Mouse (Mus musculus) small intestine, adult 2 months (tissue): ENCODE measurements around the gene Pafah1b1. TPM values are rescaled to one million over a fixed set of nuclear protein-coding genes. Genes with fewer than 3 reads are reported as not detected.

Experiments
- H3K27ac ChIP-seq: fragments of 200-500 bp; 2 replicates; pipeline ENCODE4 v1.5.1; 2012; ENCODE audit warnings: low read depth, low read length, control low read depth, inconsistent platforms; ENCODE audit not compliant: insufficient read depth
- H3K27me3 ChIP-seq: fragments of 200-500 bp; 2 replicates; pipeline ENCODE4 v1.6.1; 2012; ENCODE audit warnings: mild to moderate bottlenecking, moderate library complexity, low read length, inconsistent platforms; ENCODE audit not compliant: control insufficient read depth, insufficient read depth
- H3K36me3 ChIP-seq: fragments of 200-500 bp; 2 replicates; pipeline ENCODE4 v1.6.1; 2012; ENCODE audit warnings: mild to moderate bottlenecking, low read length, control low read depth, inconsistent platforms; ENCODE audit not compliant: control insufficient read depth, insufficient read depth
- H3K4me1 ChIP-seq: fragments of 200-500 bp; 2 replicates; pipeline ENCODE4 v1.6.1; 2012; ENCODE audit warnings: low read length, inconsistent platforms, mixed read lengths; ENCODE audit not compliant: control insufficient read depth, insufficient read depth, insufficient read length
- H3K4me3 ChIP-seq: fragments of 200-500 bp; 2 replicates; pipeline ENCODE4 v1.5.1; 2012; ENCODE audit warnings: low read depth, mild to moderate bottlenecking, control low read depth, inconsistent platforms, low read length, moderate library complexity
- CTCF ChIP-seq: fragments of 200-500 bp; IDR thresholded peaks from 2 replicates; pipeline ENCODE4 v1.5.1; 2012; ENCODE audit warnings: low read depth, mild to moderate bottlenecking, control low read depth, inconsistent platforms, low read length, moderate library complexity, mixed read lengths; ENCODE audit not compliant: insufficient replicate concordance, insufficient read length; ENCODE audit errors: extremely low read depth
- POLR2A ChIP-seq: fragments of 200-500 bp; IDR thresholded peaks from 2 replicates; pipeline ENCODE4 v1.6.1; 2012; ENCODE audit warnings: low read depth, mild to moderate bottlenecking, control low read depth, inconsistent platforms, low read length, moderate library complexity
- WGBS: fragments of 180-500 bp; shearing (Covaris S2); methylation state at CpG from one replicate; pipeline ENCODE4 v1.1.7; 2018; 5-methylcytosine and 5-hydroxymethylcytosine counted together
- polyA plus RNA-seq: library from polyadenylated mRNA; depleted of rRNA; stranded (reverse); fragments of >200 nt; gene quantifications from 2 replicates; pipeline ENCODE4 v1.2.3, GENCODE M21; 2012; rRNA removed

The Pafah1b1 gene
- polyA plus RNA-seq, 1 experiment = 9.6 TPM

- Histone ChIP-seq H3K27ac (peak overlapping the region; percentile 92), H3K36me3 (no peaks in the 10 kb centered on the region), H3K4me3 (peak overlapping the region; percentile 79), H3K27me3 (no peaks in the 10 kb centered on the region), H3K4me1 (peaks cover 14% of the 10 kb centered on the region)
- TF ChIP-seq CTCF (peak; percentile 51; the same call in 1 of the 2 replicates), POLR2A (peak; percentile 36; the same call in 1 of the 2 replicates)
- WGBS = under 1% methylated on average over 86 of the region's 86 CpGs
Observed at GRCm38 (mm10) chr11:74637971-74638790, 86.3 kb downstream of the Pafah1b1 start.

GRCm38 (mm10) chr11:74637486-74637885, 87.0 kb downstream of the Pafah1b1 start:
- peaks cover 14% of the 10 kb centered on the region for H3K4me1 ChIP-seq
- no peaks in the 10 kb centered on the region for H3K27me3 ChIP-seq
- H3K4me3 ChIP-seq = peak overlapping the region; percentile 79
- TF ChIP-seq POLR2A (no peak), CTCF (no peak)
- 25% methylated on average over 8 of the region's 8 CpGs for WGBS
- H3K27ac ChIP-seq = 0 out of 2 replicates have a peak overlapping the region, but pooled peaks have one; percentile 72
- H3K36me3 ChIP-seq = no peaks in the 10 kb centered on the region

- TF ChIP-seq CTCF (peak; percentile 81; the same call in 1 of the 2 replicates), POLR2A (no peak)
- peaks cover 9% of the 10 kb centered on the region for H3K4me1 ChIP-seq
- H3K36me3 ChIP-seq = no peaks in the 10 kb centered on the region
- H3K4me3 ChIP-seq = no peak overlapping the region
- H3K27ac ChIP-seq = no peak overlapping the region
- WGBS = 69% methylated on average over 5 of the region's 5 CpGs
- H3K27me3 ChIP-seq = no peaks in the 10 kb centered on the region
Observed at GRCm38 (mm10) chr11:74634490-74635275, 89.8 kb downstream of the Pafah1b1 start.

- Histone ChIP-seq H3K27ac (no peak overlapping the region), H3K4me1 (no peaks in the 10 kb centered on the region; the same call in 1 of the 2 replicates), H3K4me3 (no peak overlapping the region), H3K27me3 (no peaks in the 10 kb centered on the region), H3K36me3 (no peaks in the 10 kb centered on the region)
- 79% methylated on average over 7 of the region's 7 CpGs for WGBS
- TF ChIP-seq CTCF (no peak), POLR2A (no peak)
Observed at GRCm38 (mm10) chr11:74631880-74632789, 92.3 kb downstream of the Pafah1b1 start.

GRCm38 (mm10) chr11:74627481-74627880, 97.0 kb downstream of the Pafah1b1 start:
- H3K36me3 ChIP-seq = no peaks in the 10 kb centered on the region
- no peak overlapping the region for H3K27ac ChIP-seq
- no peak overlapping the region for H3K4me3 ChIP-seq
- whole genome bisulfite sequencing = 76% methylated on average over 3 of the region's 3 CpGs
- TF ChIP-seq CTCF (no peak), POLR2A (no peak)
- H3K27me3 ChIP-seq = no peaks in the 10 kb centered on the region
- H3K4me1 ChIP-seq = peaks cover 12% of the 10 kb centered on the region; the same call in 1 of the 2 replicates

- H3K4me3 ChIP-seq = no peak overlapping the region
- H3K27ac ChIP-seq = no peak overlapping the region
- H3K36me3 ChIP-seq = no peaks in the 10 kb centered on the region
- H3K27me3 ChIP-seq = 0 out of 2 replicates have a peak, but pooled peaks cover under 1% of the 10 kb centered on the region
- H3K4me1 ChIP-seq = peaks cover 12% of the 10 kb centered on the region; the same call in 1 of the 2 replicates
- TF ChIP-seq POLR2A (no peak), CTCF (no peak)
Observed at GRCm38 (mm10) chr11:74625333-74625732, 99.1 kb downstream of the Pafah1b1 start.

Other genes with a start within 250 kb of the Pafah1b1 start
- 10.5 and 18.4 TPM in 2 replicates for gene Rap1gap2, start 113.8 kb downstream of the Pafah1b1 start, polyA plus RNA-seq
- 0.42 and 0.77 TPM in 2 replicates for gene Ccdc92b, start 105.1 kb downstream of the Pafah1b1 start, polyA plus RNA-seq
- 34.2 and 49.0 TPM in 2 replicates for gene Cluh, start 75.2 kb downstream of the Pafah1b1 start, polyA plus RNA-seq
- gene Mettl16, start 46.2 kb upstream of the Pafah1b1 start, polyA plus RNA-seq = 0.65 and 1.6 TPM in 2 replicates
- 9.5 and 23.6 TPM in 2 replicates for gene Mnt, start 106.2 kb upstream of the Pafah1b1 start, polyA plus RNA-seq
- 6.8 and 9.7 TPM in 2 replicates for gene Sgsm2, start 172.4 kb upstream of the Pafah1b1 start, polyA plus RNA-seq
- 1.7 and 1.9 TPM in 2 replicates for gene Tsr1, start 173.4 kb upstream of the Pafah1b1 start, polyA plus RNA-seq
- 10.2 and 18.7 TPM in 2 replicates for gene Smg6, start 201.2 kb upstream of the Pafah1b1 start, polyA plus RNA-seq
- gene Srr, start 201.3 kb upstream of the Pafah1b1 start, polyA plus RNA-seq = 3.3 and 6.4 TPM in 2 replicates